Mouse (Mus musculus) liver, adult 2 months (tissue): ENCODE measurements at regions not wholly inside any gene's neighbourhood (a gene's known extent, or its start where the extent isn't known, plus 50 kb on each side); places are given as distances from the start of the nearest gene placed in this dataset.

Experiments used
- CTCF ChIP-seq: fragments of 200-500 bp; IDR thresholded peaks from 2 replicates; pipeline ENCODE4 v1.5.1; 2011; ENCODE audit warnings: low read depth, low read length, control low read depth
- POLR2A ChIP-seq: fragments of 200-500 bp; IDR thresholded peaks from 2 replicates; pipeline ENCODE4 v1.6.1; 2011; ENCODE audit warnings: low read length, control low read depth; ENCODE audit not compliant: insufficient read depth; ENCODE audit errors: extremely low read depth

DNA sequence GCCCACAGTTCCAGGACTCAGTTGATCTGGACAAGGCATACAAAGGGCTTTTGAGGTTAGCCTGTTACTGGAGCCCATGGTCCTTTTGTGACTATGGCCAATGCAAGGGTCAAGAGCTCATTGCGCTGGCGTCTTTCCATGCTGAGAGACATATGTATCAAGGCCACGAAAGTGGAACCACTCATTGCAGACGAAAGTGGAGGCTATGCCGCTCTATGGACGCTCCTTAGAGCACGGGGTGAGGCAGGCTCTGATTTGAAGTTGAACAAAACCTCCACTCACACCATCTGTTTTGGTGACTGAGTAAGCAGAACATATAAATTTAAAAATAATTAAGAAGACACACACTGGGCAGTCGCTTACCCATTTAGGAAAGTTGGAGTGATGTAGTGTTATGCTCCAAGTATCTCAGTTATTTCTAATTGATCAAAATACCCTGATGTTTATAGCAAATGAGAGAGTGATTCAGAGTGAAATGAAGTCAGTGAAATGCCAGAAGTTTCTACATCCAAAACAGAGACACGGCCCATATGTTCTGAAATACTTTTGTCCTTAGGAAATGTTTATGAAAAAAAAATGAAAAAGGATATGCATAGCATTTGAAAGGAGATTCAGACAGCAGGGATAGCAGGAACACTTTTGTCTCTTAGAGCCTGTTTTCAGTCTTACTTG, 321.8 kb downstream of the Fgf9 start:
- TF ChIP-seq CTCF, result no peak
- TF ChIP-seq POLR2A, result no peak
